Mouse (Mus musculus) forebrain, embryonic 13.5 days (tissue): ENCODE measurements around the gene Eif2d. TPM values are rescaled to one million over a fixed set of nuclear protein-coding genes. Genes with fewer than 3 reads are reported as not detected.

Source experiments
- ATAC-seq: fragments of 200-750 bp; cut with Nextera tagmentation; 2 replicates; pipeline ENCODE4 v1.8.0; 2017
- H3K27ac ChIP-seq: fragments of 300-500 bp; sonication (generic); 2 replicates; pipeline ENCODE4 v1.5.1; 2015; ENCODE audit warnings: inconsistent platforms, mild to moderate bottlenecking, moderate library complexity
- H3K27me3 ChIP-seq: fragments of 300-500 bp; sonication (generic); 2 replicates; pipeline ENCODE4 v1.6.1; 2015; ENCODE audit warnings: mild to moderate bottlenecking, inconsistent platforms
- H3K36me3 ChIP-seq: fragments of 300-500 bp; sonication (generic); 2 replicates; pipeline ENCODE4 v1.6.1; 2015; ENCODE audit warnings: mild to moderate bottlenecking, inconsistent platforms; ENCODE audit not compliant: poor library complexity, severe bottlenecking
- H3K4me1 ChIP-seq: fragments of 300-500 bp; sonication (generic); 2 replicates; pipeline ENCODE4 v1.6.1; 2015; ENCODE audit warnings: inconsistent platforms
- H3K4me2 ChIP-seq: fragments of 300-500 bp; sonication (generic); 2 replicates; pipeline ENCODE4 v1.6.1; 2015; ENCODE audit warnings: inconsistent platforms, mild to moderate bottlenecking, moderate library complexity
- H3K4me3 ChIP-seq: fragments of 300-500 bp; sonication (generic); 2 replicates; pipeline ENCODE4 v1.5.1; 2015; ENCODE audit warnings: mild to moderate bottlenecking, inconsistent platforms
- H3K9ac ChIP-seq: fragments of 300-500 bp; sonication (generic); 2 replicates; pipeline ENCODE4 v1.6.1; 2015; ENCODE audit warnings: mild to moderate bottlenecking, inconsistent platforms
- H3K9me3 ChIP-seq: fragments of 300-500 bp; sonication (generic); replicated peaks from 2 replicates; pipeline ENCODE4 v1.6.1; 2016; ENCODE audit warnings: inconsistent platforms
- WGBS: fragments of 180-500 bp; shearing (Covaris S2); methylation state at CpG from one replicate; pipeline ENCODE4 v1.1.7; 2015; 5-methylcytosine and 5-hydroxymethylcytosine counted together
- polyA plus RNA-seq: library from polyadenylated mRNA; unstranded; fragments of >200 nt; fragmentation: Nextera tagmentation; extraction: Ambion mirVana; gene quantifications from 2 replicates; pipeline ENCODE4 v1.2.1, GENCODE M21; 2015

The Eif2d gene
- polyA plus RNA-seq, 1 experiment from 2014 or later = 55.0 TPM

DNA sequence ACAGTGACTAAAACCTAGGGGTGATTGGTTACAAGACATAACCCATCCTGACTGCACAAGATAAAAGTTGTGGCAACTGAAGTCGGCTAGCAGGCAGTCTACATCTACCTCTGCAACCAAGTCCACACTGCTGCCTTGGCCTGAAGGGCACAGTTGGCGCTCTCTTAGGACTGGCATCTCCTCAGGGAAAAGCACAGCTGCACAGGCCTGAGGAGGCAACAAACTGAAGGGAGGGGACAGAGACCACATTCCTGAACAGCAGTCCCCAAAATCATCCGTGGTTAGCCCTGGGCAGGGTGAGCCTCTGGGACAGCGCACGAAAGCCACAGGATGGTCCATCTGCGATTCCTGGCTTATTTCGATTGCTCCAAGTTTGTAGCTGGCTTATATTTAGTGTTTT is 42.7 kb downstream of the Eif2d start:
- no peak overlapping the region for H3K27ac ChIP-seq
- H3K27me3 ChIP-seq = no peaks in the 10 kb centered on the region
- H3K9ac ChIP-seq = no peak overlapping the region
- H3K4me1 ChIP-seq = no peaks in the 10 kb centered on the region
- H3K36me3 ChIP-seq = no peaks in the 10 kb centered on the region
- H3K4me2 ChIP-seq = no peak overlapping the region
- ATAC-seq = no peak
- no peak overlapping the region for H3K4me3 ChIP-seq
- 88% methylated on average over 7 of the region's 7 CpGs for WGBS
- H3K9me3 ChIP-seq = no peaks in the 10 kb centered on the region

DNA sequence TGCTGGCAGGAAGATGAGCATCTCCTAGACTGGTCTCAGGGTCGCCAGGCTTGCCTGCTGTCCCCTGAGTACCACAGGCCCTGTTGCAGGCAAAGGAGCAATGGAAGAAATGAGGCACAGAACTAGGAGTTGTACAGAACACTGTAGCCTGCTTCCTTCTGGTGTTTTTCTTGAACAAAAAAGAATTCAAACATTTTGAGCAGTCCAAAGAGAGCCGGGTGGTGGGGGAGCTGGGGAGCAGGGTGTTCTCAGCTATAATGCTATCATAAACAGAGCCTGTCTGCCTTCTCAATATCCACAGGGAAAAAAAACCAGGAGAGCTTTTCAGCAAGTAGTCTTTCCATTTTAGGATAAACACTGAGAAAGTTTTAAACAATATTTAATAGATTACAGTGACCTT is 43.1 kb downstream of the Eif2d start:
- H3K9me3 ChIP-seq = no peaks in the 10 kb centered on the region
- ATAC-seq = no peak
- H3K27me3 ChIP-seq = no peaks in the 10 kb centered on the region
- no peaks in the 10 kb centered on the region for H3K36me3 ChIP-seq
- no peak overlapping the region for H3K4me3 ChIP-seq
- no peak overlapping the region for H3K27ac ChIP-seq
- 64% methylated on average over 2 of the region's 2 CpGs for WGBS
- no peak overlapping the region for H3K4me2 ChIP-seq
- no peaks in the 10 kb centered on the region for H3K4me1 ChIP-seq
- no peak overlapping the region for H3K9ac ChIP-seq

DNA sequence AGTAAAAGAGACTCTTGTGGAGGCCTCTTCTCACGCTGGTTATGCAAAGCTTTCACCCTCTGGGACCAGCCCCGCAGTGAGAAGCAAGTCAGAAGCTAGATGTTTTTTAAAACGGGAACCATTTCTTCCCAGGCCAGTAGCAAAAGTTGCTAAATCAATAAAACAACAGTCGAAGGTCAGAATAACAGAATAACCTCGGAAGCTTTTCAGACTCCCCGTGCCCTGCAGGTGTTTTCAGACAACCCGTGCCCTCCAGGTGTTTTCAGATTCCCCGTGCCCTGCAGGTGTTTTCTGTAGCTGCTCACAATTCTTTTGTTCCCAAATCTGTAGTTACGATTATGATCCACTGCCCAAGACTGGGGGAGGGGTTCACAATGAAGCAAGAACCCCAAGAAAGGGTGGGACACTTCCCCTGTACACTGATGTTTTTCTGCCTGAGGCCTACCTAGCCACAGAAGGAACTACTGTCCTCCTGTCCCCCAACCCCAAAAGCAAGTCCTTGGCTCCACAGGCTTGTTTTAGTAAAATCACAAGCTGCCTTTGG is 45.5 kb downstream of the Eif2d start:
- no peaks in the 10 kb centered on the region for H3K4me1 ChIP-seq
- 79% methylated on average over 9 of the region's 9 CpGs for WGBS

DNA sequence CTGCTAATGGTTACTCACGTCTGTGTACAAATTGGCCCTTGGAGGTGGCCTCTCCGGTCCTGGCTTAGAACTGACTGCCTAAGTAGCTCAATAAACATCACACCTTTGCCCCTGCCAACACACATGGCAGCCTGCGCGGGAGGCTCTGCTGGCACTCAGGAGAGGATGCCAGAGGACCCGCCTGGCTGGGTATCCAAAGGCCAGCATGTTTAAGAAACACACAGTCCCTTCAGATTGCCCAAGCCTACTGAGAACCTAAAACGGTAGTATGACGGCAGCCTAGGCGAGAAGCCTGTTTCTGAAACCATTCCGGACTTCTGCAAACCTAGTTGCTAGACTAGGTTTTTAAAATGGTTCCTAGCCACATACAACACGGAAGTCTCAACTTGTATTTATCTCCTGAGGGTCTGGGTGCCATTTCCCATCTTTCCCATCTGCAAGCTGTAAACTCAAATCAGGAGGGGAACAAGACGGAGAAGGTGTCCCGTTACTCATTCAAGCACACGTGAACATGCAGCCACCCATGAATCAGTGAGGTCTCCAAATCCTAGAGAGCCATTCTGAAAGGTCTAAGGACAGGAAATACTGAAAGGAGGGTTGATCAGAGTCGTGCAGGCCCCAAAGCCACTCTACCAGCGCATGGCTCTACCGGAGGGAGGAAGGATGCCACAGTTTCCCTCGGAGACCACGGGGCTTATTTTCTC is 46.3 kb downstream of the Eif2d start:
- Histone ChIP-seq H3K4me1 (no peaks in the 10 kb centered on the region), H3K9me3 (no peaks in the 10 kb centered on the region), H3K4me3 (no peak overlapping the region), H3K4me2 (no peak overlapping the region), H3K36me3 (no peaks in the 10 kb centered on the region), H3K27ac (no peak overlapping the region), H3K27me3 (no peaks in the 10 kb centered on the region), H3K9ac (no peak overlapping the region)
- 85% methylated on average over 18 of the region's 18 CpGs for WGBS
- no peak for ATAC-seq

More for the DNA sequence above, 45.5 kb downstream of the Eif2d start:
- Histone ChIP-seq H3K27me3 (no peaks in the 10 kb centered on the region), H3K36me3 (no peaks in the 10 kb centered on the region), H3K27ac (no peak overlapping the region), H3K4me2 (no peak overlapping the region), H3K9me3 (no peaks in the 10 kb centered on the region), H3K9ac (no peak overlapping the region), H3K4me3 (no peak overlapping the region)
- no peak for ATAC-seq

DNA sequence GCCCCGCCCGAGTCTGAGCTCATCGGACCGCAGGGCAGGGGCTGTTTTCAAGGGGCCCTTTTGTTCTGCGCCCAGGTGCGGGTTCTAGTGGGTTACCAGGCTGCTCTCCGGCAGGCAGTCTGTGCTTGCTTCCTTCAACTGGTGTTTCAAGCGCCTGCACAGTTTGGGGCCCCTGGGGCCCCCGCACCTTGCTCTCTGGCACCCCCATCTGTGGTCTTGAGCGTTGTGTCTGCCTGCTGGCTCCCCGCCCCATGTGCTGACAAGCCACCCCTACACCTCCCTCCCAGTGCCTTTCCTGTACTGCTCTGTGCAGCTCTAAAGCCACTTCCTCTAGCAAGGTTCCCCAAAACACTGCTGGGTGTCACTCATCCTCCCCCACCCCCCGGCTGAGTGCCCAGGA is 47.0 kb downstream of the Eif2d start:
- H3K9ac ChIP-seq = no peak overlapping the region
- H3K4me2 ChIP-seq = no peak overlapping the region
- H3K9me3 ChIP-seq = no peaks in the 10 kb centered on the region
- no peaks in the 10 kb centered on the region for H3K36me3 ChIP-seq
- ATAC-seq = no peak
- 63% methylated on average over 12 of the region's 12 CpGs for WGBS
- H3K27me3 ChIP-seq = no peaks in the 10 kb centered on the region
- no peaks in the 10 kb centered on the region for H3K4me1 ChIP-seq
- H3K4me3 ChIP-seq = no peak overlapping the region
- no peak overlapping the region for H3K27ac ChIP-seq

DNA sequence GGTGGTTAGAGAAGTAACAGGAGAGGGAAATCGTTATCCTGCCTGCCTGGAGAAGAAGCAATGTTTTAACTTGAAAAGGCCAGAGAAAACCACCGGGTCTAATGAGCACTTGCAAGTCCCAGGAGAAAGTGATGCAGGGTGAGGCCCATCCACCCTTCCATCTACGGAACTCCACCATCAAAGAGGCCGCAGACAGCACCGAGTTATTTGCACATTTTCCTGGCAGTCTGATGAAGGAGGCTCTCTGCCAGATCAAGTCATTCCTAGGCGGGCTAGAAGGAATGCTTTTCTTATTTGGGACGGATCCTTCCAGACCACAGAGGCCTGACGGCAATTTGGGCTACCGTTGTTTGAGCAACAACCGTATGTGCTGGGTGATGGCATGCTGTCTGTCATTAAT is 47.6 kb downstream of the Eif2d start:
- H3K9ac ChIP-seq = no peak overlapping the region
- 69% methylated on average over 10 of the region's 10 CpGs for WGBS
- H3K4me1 ChIP-seq = no peaks in the 10 kb centered on the region
- no peak overlapping the region for H3K4me3 ChIP-seq
- H3K27me3 ChIP-seq = no peaks in the 10 kb centered on the region
- no peaks in the 10 kb centered on the region for H3K36me3 ChIP-seq
- ATAC-seq = no peak
- H3K4me2 ChIP-seq = no peak overlapping the region
- no peaks in the 10 kb centered on the region for H3K9me3 ChIP-seq
- no peak overlapping the region for H3K27ac ChIP-seq

DNA sequence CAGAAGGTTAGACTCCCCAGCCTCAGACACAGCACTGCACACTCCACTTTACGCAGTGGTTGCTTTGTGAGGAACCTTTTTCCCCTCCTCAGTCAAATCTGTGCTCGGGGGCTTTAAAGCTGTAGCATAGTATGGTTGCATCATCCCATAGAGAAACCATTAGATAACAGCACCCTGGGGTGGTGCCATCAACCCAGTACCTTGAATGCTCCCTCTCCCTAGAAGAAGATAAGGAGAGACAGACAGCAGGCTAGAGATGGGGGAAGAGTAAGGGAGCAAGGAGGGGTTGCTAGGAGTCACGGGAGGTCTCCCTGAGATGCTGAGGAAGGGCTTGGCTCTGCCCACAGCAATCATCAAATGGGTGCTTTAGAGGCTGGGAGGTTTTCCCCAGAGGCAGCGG is 48.4 kb downstream of the Eif2d start:
- no peaks in the 10 kb centered on the region for H3K36me3 ChIP-seq
- no peak for ATAC-seq
- no peaks in the 10 kb centered on the region for H3K9me3 ChIP-seq
- no peak overlapping the region for H3K27ac ChIP-seq
- WGBS = 84% methylated on average over 4 of the region's 4 CpGs
- no peaks in the 10 kb centered on the region for H3K4me1 ChIP-seq
- H3K9ac ChIP-seq = no peak overlapping the region
- no peak overlapping the region for H3K4me2 ChIP-seq
- H3K27me3 ChIP-seq = no peaks in the 10 kb centered on the region
- no peak overlapping the region for H3K4me3 ChIP-seq

DNA sequence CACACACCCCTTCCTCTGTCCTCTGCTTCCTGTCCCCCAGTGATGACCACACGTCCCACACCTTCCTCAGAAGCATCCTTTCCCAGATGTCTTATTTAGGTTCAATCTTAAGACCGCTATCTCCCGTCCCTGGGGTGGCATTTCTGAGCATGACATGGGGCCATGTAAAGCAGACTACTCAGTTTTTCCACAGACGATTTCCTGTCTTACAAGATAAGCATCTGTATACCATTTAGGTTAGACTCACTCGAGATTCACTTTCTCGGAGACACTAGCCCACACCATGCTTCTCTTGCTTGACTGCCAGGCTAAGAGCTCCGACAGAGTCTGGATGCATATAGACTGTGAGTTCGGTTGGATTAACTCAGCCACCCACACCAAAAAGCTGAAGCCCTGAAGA is 51.5 kb downstream of the Eif2d start:
- ATAC-seq = no peak
- WGBS = 90% methylated on average over 8 of the region's 8 CpGs
- H3K9ac ChIP-seq = no peak overlapping the region

DNA sequence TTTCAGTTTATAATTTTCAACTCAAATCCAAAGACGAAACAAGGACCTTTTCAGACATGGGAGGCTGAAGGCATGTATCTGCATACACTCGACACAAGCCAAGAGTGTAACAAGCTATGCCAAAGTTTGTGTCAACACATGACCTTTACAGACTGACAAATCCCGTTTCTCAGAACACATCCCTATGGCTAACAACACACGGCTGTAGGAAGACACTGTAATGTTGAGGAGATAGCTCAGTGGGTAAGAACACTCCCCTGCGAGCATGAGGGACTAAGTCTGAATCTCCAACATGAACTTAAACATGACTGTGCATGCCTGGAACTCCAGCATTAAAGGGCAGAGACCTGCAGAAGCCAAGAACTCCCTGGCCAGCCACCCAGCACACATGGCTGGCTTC is 53.4 kb downstream of the Eif2d start:
- Histone ChIP-seq H3K4me1 (no peaks in the 10 kb centered on the region), H3K4me3 (no peak overlapping the region), H3K36me3 (no peaks in the 10 kb centered on the region), H3K9me3 (no peaks in the 10 kb centered on the region), H3K4me2 (no peak overlapping the region), H3K27ac (no peak overlapping the region), H3K9ac (no peak overlapping the region), H3K27me3 (no peaks in the 10 kb centered on the region)
- WGBS = 89% methylated on average over 5 of the region's 5 CpGs
- no peak for ATAC-seq

More for the DNA sequence above, 51.5 kb downstream of the Eif2d start:
- no peak overlapping the region for H3K4me2 ChIP-seq
- no peak overlapping the region for H3K4me3 ChIP-seq
- no peak overlapping the region for H3K27ac ChIP-seq
- H3K9me3 ChIP-seq = no peaks in the 10 kb centered on the region
- H3K27me3 ChIP-seq = no peaks in the 10 kb centered on the region
- no peaks in the 10 kb centered on the region for H3K4me1 ChIP-seq
- no peaks in the 10 kb centered on the region for H3K36me3 ChIP-seq

DNA sequence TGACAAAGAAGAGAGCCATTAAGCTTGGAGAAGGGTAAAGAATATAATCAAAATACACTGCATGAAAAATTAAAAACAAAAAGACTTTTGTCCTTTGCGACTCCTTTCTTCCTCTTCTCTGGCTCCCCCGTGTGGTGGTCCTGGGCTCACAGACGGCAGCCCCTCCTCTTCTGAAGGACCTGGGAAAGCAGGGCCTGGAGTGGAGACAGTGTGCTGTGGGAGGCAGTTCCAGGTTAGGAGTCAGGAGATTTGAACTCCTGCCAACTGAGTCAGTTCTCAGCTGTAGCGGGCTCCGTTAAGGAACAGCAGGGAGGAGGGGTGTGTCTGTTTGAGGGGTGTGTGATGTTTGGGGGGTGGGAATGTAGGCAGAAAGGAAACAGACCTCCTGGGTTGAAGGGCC is 54.5 kb downstream of the Eif2d start:
- Histone ChIP-seq H3K4me2 (no peak overlapping the region), H3K27ac (no peak overlapping the region), H3K27me3 (no peaks in the 10 kb centered on the region), H3K4me3 (no peak overlapping the region), H3K36me3 (no peaks in the 10 kb centered on the region), H3K4me1 (no peaks in the 10 kb centered on the region), H3K9ac (no peak overlapping the region), H3K9me3 (no peaks in the 10 kb centered on the region)
- WGBS = 6% methylated on average over 5 of the region's 5 CpGs
- peak; percentile 64 for ATAC-seq

DNA sequence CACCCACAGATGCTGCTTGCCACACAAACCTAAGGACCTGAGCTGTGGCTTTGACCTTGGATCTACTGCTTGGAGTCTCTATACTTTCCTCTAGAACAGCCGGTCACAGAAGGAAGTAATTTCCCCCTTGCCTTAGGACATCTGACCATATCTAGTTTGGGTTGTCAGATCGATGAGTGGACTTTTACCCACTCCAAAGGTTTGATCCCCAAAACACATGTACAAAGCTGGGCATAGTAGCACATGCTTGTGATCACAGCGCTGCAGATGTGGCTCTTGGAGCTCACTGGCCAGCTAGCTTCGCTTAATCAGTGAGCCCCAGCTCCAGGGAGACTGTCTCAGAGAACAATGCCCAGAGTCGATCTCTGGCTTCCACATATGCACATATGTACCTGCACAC is 55.1 kb downstream of the Eif2d start:
- Histone ChIP-seq H3K9ac (no peak overlapping the region), H3K27ac (no peak overlapping the region), H3K4me3 (no peak overlapping the region), H3K4me1 (no peaks in the 10 kb centered on the region), H3K36me3 (no peaks in the 10 kb centered on the region), H3K4me2 (no peak overlapping the region), H3K27me3 (no peaks in the 10 kb centered on the region), H3K9me3 (no peaks in the 10 kb centered on the region)
- 88% methylated on average over 5 of the region's 5 CpGs for WGBS
- ATAC-seq = no peak

DNA sequence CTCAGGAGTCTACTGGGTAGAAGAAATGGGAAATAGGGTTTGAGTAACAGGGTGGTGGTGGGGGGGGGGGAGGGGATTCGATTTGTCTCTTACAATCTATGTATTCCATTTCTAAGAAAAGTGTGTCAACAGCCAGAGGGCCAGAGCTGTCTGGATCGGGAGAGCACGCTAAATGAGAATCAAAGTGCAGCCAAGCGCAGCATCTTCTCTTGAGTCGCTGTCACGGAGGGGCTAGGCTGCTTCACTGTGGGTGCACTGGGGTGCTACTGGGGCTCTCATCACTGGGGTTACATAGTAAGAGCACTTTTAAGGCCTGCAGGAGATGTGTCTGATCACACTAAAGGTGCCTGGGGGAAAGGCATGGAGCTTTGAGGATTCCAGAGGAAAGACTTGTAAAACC is 55.8 kb downstream of the Eif2d start:
- no peak overlapping the region for H3K4me2 ChIP-seq
- WGBS = 77% methylated on average over 6 of the region's 6 CpGs
- no peak overlapping the region for H3K4me3 ChIP-seq
- no peaks in the 10 kb centered on the region for H3K36me3 ChIP-seq
- no peak overlapping the region for H3K27ac ChIP-seq
- H3K9ac ChIP-seq = no peak overlapping the region
- no peaks in the 10 kb centered on the region for H3K27me3 ChIP-seq
- no peaks in the 10 kb centered on the region for H3K9me3 ChIP-seq
- H3K4me1 ChIP-seq = no peaks in the 10 kb centered on the region
- ATAC-seq = no peak

DNA sequence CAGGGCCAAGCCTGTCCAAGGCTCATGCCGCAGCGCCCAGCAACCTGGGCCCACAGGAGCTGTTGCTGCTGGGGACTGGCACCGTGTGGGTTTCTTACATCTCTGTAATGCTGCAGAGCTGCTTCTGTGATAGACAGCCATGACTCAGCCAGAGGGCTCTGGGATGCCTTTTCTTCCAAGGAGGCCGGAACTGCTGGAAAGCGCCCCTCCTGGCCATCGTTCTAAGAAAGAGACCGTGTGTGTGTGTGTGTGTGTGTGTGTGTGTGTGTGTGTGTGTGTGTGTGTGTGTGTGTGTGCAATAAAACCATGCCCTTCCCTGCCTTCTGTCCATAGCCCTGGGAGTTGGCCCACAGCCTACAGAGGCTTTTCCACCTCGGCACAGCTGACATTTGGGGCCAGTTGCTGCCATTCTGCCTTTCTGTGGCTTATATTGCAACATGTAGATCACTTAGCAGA is 57.0 kb downstream of the Eif2d start:
- Histone ChIP-seq H3K9me3 (no peaks in the 10 kb centered on the region), H3K4me2 (no peak overlapping the region), H3K27me3 (no peaks in the 10 kb centered on the region), H3K4me1 (no peaks in the 10 kb centered on the region), H3K9ac (no peak overlapping the region), H3K27ac (no peak overlapping the region), H3K4me3 (no peak overlapping the region), H3K36me3 (no peaks in the 10 kb centered on the region)
- WGBS = 73% methylated on average over 7 of the region's 8 CpGs
- no peak for ATAC-seq
